Mouse (Mus musculus) layer of hippocampus, adult 9-11 months (tissue): ENCODE measurements at regions not wholly inside any gene's neighbourhood (a gene's known extent, or its start where the extent isn't known, plus 50 kb on each side); places are given as distances from the start of the nearest gene placed in this dataset.

Experiments used
- DNase-seq: peaks from one replicate; pipeline ENCODE4 v3.0.0; 2022

DNA sequence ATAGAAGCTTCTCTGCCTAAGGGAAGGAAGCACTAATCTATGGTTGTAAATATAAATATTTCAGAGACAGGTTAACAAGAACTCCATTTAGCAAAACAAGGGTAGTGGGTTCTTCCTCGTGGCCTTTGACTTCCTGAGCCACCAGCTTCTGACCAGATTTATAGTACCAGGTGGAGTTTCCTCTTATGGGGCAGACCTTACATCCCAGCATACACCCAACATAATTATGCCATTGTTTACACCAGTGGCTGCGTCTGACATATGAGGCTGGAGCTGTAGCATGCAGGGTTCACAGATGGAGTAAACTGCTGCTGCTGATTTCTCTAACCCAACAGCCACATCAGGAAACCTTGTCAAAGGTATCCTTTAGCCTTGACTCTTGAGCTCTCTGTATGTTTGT is 75.5 kb downstream of the Trib2 start:
- no peak for DNase-seq

DNA sequence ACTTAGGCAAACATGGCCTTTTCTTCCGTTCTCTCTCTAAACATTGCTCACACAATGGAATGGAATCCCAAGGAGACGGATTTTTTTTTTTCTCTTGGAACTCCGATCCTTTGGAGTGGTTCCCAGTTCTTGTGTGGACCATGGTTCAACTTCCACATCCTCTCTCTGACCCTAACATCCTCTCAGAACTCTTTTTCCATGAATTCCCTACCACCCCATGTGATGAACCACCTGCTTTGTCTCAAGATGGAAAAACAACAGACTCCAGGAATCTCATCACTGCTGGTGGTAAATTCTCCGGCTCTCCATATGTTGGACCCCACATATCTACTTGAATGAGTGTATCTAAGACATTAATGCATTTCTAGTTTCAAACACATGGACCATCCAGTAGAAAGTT is 77.7 kb downstream of the Trib2 start:
- no peak for DNase-seq

DNA sequence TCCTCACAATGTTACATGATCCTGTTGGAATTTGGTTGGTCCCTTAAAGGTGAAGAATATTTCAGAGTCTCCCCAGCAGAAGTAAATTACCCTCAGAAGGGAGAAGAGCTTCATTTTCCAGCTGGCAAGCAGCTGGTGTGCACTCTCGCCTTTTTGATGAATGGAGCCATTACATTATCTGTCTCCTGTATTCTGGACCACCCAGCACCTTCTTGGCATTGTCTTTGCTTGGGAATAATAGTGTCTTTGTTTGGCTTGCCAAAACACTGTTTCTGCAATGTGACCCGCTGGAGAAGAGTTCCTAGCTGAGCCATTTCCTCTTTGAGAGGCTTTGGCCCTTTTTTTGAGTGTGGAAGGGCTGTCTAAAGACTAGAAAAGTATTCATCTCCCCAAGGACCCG is 85.5 kb downstream of the Trib2 start:
- peak; percentile 11 for DNase-seq

DNA sequence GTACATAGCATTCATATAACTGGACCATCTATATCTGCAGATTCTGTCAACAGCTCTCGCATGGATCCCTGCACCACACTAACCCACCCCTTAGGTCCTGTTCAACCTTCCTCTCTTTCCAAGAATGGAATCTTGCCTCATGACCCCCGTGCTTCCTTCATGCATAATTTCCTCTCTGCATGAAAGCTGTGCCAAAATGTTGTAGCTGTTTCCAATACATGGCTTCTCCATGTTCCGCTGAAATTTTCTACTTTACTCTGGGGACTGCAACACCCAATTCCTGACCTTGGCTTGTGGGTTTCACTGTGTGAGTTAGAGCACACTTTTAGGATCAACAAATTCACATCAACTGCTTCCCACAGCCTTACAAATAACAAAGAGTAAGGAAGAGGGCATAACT is 87.0 kb downstream of the Trib2 start:
- no peak for DNase-seq

DNA sequence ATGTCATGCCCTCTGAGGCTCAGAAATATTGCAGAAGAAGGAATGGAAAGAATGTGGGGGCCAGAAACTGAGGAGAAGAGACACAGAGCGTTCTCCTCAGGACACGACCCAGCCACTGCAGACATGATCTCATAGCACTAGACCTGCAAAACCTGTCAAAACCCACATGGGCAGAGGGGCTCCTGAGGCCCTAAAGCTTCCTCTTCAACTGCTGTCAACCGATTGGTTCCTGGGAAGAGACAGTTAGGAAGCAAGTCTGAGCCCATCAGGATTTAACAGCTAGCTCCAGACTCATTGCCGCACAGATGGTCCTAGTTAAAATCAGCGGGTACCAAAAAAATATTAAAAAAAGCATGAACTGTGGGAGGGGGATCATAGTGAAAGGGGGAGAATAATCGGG is 93.2 kb downstream of the Trib2 start:
- DNase-seq, result no peak

DNA sequence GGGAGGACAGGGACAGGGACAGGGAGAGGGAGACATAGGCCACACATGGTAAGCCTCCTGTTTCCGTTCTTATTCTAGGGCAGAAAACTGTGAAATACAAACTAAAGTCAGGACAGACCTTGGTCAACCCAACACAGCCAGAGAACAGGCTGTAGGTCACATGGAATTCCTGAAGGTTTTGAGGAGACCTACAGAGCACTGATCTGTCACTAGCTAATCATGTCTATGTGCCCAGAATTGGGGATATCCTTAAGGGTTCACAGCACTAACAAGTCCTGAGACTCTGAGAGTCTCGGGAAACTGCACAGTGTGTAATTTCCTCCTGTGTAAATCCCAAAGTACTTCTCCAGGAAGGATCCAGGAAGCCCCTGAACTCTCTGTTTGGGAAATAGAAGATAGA is 94.6 kb downstream of the Trib2 start:
- no peak for DNase-seq

DNA sequence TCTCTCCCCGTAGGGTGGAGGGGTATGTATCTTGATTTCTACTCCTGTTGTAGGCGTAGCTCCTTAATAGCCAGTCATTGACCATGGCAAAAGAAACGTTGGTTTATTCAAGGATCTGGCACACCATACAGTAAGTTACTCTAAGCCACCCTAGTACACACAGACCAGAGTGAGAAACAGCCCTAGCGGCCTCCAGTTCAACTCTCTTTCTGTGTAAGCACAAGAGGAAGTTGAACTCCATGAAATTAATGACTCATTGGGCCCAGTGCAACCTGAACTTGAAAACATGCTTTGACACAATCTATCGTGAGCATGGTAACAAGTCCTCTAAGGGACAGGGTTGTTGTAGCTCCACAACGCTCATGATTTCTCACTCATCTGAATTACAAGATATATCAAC is 96.6 kb downstream of the Trib2 start:
- no peak for DNase-seq

DNA sequence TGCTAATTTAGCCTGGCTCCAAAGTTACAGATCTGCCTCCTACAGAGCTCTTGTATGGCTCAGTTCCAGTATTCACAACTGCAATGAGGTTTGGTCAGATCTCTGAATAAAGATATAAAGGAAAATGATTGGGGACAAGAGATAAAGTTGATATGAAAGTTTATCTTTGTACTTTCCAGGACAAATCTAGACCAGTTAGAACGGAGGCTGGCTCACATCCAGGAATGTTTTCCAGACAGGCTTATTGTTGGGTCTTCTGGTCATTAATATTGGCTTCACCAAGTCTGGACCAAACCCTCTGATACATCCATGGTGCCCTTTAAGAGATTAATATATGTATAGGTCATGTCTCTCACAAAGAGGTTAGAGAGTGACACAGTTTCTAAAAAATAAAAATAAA is 97.9 kb downstream of the Trib2 start:
- no peak for DNase-seq

DNA sequence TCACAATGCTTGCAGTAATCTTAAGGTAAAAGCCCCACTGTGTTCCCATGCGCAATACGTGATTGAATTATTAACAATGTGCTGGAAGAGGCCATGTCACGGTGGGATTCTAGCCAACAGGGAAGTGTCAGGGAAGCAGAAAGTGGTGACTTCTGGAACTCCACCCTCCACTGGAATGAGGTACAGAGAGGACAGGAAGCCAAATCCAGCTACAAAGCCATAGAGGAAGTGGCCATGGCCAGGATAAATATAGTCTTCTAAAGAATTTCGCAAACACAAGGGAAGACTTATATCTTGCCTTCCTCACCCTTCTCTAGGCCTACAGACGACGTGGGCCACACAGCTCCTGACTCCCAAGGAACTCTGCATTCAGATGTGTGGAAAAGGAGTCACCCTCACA is 98.7 kb downstream of the Trib2 start:
- no peak for DNase-seq

DNA sequence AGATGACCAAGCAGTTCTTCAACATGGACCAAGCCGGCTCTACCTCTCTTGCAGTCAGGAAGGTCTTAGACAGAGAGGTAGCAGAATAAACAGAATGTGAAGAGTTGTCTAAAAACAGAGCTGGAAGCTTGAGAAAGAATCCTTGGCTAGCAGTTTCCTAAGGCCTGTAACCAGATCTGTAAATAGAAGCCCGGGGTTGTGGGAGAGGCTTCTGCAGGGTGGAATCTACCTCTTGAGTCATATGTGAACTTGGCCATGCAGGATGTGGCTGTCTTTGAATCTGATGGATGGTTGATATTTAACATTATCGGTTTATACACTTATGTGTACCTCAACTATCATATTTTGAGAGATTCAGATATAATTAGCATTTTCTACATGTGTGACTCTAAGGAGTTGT is 99.4 kb downstream of the Trib2 start:
- no peak for DNase-seq

DNA sequence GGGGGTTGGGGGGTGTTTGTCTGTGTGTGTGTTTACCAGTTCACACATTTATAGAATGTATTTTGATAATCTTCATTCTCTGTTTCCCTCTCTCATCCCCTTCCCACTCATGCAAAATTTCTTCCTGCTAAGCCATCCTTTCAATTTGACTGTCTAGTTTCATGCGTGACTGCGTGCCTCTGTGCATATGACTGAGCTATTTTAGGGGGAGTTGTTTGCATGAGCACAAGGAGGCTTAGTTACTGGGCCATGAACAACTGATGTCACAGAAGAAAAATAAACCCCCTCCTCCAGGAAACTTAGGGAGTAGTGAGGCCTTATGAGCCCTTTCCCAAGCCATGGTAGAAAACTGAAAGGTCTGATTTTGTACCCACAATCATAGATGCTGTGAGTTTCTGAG is 103.1 kb downstream of the Trib2 start:
- no peak for DNase-seq

DNA sequence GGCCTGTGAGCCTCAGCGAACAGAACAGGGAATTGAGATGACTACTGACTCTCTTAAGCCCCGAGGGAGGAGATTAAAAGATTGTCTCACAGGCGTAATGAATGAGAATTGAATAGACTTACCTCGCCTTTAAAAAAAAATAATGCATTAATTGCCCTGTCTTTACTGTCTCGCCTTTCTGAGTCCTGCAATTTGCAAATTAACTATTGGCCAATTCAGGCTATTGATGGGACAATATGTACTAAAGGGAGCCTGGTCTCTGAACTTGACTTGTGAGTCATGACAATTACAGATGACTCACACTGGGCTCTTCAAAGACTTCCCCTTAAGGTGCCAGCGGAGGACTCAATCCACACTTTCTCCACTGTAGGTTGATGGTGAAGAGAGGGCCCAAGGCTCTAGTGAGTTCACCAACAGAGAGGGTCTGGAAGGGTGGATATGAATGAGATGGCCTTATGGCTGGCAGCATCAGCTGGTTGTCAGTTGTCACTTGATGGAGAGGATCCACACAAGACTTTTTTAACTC is 109.1 kb downstream of the Trib2 start:
- DNase-seq, result no peak

DNA sequence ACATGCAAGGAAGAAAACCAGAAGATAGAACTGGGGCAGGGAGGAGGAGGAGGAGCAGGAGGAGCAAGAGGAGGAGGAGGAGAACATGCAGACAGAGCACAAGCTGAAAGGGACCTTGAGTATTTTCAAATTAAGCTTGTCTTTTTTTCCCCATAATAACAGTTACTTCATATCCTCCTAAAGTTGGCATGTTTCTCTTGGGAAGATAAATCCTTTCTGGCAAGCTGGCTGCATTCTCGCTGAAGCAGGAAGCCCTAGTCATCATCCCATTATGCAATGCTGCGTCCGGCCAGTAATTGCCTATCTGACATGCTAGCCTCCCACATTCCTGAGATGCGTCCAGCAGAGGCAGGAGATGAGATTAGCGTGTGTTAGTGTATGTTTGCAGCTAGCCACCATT is 112.3 kb downstream of the Trib2 start:
- peak; percentile 17 for DNase-seq

DNA sequence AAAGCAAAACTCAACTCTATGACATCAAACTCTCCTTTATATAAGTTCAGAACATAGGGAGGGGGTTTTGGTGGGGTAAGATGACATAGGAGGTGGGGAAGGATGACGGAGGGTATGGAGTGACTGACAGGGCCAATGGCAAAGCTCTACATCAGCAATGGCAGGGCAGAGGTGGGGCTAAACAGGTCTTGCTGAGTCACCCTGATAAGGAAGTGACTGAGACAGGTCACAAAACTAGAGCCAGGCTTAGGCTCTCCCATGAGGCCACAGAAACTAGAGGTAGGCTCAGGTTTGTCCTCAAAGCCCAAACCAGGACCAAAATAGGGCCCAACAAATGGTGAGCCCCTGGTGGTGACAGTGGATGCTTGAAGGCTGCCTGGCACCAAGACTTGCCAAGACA is 114.6 kb downstream of the Trib2 start:
- DNase-seq, result no peak

DNA sequence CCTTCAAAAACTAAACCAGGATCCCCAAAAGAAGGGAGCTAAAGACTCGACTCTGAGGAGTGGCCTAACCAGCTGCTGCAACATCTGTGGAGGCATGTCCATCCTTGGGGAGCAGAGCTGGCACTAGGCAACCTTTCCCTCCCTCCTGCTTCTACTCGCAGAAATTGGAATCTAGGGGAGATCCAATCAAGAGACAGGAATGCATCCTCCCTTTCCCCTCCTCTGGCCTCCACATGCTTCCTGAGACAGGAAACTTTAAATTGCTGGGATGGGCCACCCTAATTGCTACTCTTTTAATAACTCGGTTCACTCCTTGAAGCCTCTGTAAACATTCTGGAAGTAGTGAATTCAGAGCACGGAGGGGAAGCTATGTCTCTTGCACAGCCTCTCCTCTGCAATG is 117.9 kb downstream of the Trib2 start:
- no peak for DNase-seq

DNA sequence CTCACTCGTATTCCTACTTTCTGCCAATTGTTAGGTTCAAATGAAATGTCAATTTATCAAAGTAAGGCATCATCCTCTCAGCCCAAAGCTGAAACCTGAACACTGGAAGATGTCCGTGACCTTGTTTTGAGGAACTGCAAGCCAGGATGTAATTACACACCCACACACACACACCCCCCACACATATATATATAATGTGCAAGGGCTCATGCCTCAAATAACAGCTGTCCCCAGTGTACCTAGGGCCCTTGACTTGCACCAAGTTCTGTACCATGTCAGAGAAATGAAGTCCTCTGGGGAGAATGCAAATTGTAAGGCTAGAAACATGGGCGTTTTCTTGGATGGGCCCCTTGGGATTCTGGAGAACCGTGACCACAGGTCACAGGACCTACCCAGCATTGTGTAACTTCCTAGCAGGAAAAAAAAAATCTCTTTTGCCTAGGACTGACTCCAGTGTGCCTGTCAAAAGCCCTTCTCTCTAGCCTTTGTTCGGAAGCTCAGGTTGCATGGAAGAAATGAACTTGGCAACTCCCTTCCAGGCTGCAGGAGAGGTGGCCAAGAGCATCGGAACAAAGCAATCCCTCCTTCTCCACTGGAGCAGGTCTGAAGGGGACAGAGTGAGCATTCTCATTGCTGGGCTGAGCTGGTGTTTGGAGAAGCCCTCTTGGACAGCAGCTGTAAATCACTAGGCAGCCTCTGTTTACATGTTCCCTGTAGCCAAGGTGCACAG is 118.5 kb downstream of the Trib2 start:
- DNase-seq, result no peak

DNA sequence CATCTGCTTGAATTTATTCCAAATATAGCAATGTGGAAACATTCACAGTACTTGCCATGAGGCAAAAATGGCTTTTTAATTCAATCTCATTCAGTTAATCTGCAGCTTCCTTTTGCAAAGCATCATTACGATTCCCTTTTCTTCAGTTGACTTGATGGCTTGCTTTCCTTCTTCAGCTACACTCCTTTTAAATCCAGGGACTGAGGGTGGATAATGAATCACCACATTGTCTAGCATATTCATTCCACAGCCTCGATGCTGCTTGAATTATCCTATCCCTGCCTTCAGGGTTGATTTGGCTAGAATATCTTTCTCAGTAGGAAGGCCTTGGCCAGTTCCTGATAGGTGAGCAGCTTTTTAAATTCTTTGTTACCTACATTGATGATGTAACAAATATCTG is 128.4 kb downstream of the Trib2 start:
- no peak for DNase-seq

DNA sequence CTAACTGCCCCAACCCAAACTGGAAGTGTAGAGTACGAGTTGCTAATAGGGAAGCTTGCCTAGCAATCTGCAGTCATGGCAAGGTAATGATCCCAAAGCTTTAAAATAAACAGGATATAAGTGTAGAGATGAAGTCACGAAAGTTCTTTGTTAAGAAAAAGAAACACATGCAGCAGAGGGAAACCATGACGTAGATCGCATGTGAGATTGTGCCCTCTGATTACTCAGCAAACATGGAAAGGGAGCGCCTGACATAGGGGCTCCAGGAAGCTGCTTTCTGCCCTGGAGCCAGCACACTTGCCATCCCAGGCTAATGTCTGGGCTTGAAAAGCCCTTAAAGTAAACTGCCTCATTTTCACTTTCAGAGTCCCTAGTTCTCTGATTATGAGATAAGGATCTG is 132.4 kb downstream of the Trib2 start:
- no peak for DNase-seq

DNA sequence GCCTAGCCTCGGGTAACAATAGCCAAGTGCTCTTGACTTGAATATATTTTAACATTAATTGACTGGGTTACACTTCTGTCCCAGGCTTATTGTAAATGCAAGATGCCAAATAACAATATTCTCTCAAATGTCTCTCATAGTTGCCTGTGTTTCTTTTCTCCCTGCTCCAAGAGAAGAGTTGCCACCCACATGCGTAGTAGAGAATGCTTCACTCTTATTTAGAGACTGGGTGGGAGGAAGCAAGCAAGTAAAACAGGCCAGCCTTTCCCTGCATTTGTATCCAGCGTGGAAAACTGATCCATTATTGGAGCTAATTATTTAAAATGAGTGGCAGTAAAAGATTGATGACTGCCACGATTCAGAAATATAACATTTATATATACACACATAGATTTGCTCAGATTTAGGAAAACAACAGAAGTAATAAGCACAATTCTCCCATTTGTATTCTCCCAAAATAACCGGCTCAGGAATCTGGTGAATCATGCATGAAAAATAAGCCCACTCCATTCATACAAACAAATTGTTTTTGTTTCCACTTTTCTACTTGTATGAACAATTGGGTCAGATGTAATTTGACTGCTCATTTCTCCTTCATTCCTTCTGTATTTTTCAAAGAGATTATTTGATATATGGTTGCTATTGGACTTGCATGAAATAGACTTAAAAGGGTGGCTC is 134.9 kb downstream of the Trib2 start:
- no peak for DNase-seq

DNA sequence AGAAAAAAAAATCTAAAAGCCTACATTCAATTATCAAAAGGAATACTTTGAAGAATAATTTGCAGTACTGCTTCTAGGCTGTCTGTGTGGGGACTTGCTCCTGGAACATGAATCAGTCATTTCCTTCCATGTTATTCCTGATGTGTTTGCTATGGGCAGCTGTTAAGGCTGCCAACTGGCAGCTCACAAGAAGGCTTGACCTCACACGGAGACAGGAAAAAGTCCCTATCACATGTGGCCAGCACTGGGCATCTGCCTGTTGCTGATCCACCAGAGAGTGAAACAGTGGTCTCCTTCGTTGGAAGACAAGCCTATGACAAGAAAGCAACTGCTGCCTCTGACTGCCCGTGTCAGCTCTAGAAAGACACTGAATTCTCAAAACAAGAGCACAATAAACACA is 140.6 kb downstream of the Trib2 start:
- no peak for DNase-seq

DNA sequence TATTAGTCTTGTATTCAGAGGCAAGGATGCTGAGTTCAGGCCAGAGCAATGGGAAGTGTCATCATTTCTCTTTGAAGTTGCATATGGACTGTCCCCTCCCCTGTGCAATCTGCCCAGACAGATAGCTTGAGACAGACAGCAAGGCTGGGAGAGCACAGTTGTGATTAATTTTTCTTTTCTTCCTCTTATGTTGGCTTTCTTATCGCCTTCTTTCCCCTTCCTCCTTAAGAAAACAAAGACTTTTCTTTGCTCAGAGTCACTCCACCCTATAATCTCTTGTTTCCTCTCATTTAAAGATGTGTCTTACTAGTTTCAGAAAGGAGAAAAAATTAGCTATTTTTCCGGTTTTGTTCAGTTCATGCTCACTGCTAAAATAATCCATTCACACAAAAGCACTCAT is 157.0 kb downstream of the Trib2 start:
- DNase-seq, result no peak

DNA sequence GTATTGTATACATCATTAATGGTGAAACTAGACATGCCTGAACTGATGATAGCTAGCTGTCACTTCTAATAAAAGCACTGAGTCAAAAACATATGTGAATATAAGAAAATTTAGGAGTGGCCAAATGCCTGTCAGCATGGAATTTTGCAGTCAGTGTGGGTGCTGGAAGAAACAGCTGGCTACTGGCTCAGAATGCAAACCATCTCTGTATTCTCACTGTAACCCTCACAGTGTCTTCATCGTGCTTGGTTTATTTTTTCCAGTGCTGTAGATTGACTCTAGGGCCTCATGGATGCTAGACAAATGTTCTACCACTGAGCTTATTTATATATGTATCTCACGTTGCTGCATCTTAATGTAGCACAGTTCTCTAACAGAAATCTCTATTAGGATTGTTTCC is 157.4 kb downstream of the Trib2 start:
- no peak for DNase-seq

DNA sequence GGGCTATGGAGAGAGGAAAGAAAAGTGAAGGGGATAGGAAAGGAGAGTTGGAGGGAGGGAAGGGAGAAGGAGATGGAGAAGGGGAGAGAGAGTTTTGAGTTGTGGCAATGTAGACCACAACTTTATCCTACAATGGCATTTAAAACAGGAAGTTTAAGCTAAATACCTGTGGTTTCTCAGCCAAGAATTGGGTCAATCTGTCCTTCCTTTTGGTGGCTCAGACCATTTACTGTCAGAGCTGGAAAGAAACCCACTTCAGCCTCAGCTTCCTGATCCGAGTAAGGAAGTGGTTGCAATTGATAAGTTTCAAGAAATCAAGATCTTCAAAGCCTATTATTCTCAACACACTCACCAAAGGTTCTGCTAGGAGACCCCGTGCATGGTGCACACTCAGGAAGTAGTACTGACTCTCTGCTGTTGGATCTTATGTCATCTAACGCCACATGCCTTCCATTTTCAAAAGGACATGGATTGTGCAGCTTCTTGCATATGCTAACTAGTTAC is 158.9 kb downstream of the Trib2 start:
- no peak for DNase-seq

DNA sequence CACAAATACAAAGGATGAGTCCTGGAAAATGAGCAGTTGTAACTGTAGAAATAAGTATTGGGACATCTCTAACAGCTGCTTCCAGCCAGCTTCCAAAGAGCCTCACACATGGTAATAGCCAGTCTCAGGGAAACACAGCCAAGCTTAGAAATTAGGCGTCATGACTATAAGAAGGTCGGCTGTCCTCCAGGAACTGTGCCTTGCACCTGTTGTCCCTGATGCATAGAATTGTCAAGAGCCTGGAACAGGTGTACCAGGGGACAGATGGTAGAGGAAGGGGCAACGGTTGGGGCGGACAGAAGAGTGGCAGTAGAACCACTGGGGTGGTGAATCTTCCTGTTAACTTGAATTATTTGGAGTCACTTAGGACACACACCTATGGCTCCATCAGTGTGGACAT is 162.1 kb downstream of the Trib2 start:
- DNase-seq, result no peak

DNA sequence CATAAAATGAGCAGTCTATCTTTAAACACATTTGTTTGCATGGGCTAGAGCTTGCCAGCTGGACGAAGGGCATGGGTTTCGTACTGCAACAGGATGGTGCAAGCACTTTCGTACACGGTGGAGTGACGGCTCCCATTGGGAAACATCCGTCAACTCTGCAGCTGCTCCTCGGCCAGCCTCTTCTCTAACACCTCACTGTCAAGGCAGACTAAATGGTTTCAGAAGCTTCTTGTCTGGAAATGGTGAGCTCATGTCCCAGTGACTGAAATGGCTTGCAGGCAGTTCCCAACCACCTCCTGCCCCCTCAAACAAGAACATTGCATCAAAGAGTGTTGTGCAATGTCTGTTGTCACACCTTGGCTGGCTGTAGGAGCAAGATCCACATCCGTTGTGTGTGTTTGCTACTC is 163.4 kb downstream of the Trib2 start:
- no peak for DNase-seq
